Mouse (Mus musculus) heart, postnatal 14 days (tissue): ENCODE measurements at regions not wholly inside any gene's neighbourhood (a gene's known extent, or its start where the extent isn't known, plus 50 kb on each side); places are given as distances from the start of the nearest gene placed in this dataset.
A peak's percentile ranks its signal among the peaks of the same experiment; 100 is the strongest.
"Not testable (repeated sequence)": the region's sequence is repeated elsewhere in the genome, so short reads cannot be mapped to it uniquely, and the experiment has no call there.

Experiments used
- DNase-seq, 2 experiments: peaks; one replicate each; pipeline ENCODE4 v3.0.0; 2021 to 2022
- intact Hi-C: fragments of 180-260 bp; cut with DNase I; formaldehyde crosslinking; loops from one replicate; pipeline ENCODE4 v1.15.1; 2025

DNA sequence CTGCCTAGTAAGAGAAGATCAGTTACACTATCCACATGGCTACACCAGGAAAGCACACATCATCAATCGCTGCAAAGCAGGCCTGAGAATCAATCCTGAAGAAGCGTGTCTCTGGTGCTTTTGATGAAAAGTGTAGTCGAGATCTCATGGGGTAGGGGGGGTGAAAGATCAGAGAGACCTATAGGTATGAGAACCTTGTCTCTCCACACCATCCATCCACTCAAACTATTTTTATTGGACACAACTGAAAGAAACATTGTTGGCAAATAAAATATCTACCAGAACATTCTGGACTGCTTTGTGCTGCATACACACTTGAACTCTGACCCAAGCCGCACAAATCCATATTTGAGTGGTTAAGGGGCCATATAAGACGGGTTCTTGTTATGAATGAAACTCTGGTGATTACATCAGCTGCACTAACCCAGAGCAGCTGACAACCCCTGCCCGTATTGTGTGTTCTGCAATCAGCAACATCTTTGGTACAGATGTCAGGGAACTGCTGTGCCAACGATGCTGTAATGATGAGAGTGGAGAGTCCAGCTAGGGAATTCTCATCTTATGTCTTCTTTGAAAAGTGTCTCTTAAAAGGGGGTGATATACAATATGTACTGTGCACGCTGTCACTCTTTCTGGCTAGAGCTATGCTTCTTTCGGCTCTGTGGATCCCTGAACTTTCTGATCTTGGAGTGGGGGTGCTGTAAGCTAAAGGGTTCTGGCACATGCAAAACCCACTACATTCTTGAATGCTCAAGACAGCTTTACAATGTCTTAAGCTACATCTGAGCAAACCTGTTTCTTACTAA is 145.6 kb upstream of the Nt5e start:
- DNase-seq = no peak
- intact Hi-C loops = no loop called here

DNA sequence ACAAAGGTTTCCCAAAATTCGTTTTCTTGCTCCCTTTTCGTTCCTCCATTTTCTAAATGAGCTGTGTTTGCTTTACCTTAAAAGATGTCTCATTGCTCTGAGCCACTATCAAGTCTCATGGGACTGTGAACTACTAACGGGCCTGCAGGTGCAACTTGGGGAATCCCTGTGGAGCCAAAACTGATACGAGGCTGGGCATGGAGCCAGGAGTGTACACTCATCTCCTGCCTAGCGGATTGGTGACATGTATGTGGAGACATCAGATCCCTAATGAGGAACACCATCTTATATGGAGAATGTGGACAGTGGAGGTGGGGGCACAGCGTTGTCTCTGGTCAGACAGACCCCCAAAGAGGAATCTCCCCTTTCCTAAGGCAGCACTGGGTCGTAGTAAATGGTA is 119.6 kb upstream of the Nt5e start:
- no peak for DNase-seq
- intact Hi-C loops = no loop called here

DNA sequence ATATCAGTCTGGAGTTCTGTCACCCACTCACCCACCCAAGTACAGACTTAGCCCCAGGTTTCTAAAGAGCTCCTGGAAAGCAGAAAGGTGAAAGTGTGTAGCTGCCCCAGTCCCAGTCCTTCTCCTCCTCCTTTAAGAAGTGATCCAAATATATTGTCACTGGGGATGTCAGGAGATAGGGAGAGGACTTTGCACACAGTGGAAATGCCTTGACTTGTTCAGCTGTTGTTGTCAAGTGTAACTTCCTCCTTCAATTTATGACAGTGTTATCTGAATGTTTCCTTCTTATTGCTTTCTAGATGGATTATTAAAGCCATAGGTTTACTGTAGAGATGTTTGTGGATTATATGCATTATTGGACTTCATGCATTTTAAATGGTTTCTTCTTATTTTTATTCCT is 119.0 kb upstream of the Nt5e start:
- intact Hi-C loops = no loop called here
- no peak for DNase-seq

DNA sequence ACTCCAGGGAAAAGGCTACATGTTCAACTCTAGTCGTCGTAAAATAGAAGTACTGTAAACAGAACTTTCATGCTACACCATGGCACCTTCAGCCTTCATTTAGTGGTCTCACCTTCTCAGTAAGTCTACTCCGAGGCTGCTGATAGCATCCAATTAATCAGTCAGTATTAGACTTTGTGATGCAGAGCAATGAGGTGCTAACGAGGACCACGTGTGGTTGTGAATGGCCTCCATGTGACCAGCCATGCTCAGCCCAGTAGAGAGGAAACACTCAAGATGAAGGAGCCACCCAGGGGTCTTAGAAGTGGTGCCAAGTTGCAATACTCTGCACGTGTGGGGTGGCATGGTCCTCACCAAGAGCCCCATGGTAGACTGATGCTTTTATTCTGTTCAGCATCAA is 112.2 kb upstream of the Nt5e start:
- no peak for DNase-seq
- intact Hi-C loops = no loop called here

DNA sequence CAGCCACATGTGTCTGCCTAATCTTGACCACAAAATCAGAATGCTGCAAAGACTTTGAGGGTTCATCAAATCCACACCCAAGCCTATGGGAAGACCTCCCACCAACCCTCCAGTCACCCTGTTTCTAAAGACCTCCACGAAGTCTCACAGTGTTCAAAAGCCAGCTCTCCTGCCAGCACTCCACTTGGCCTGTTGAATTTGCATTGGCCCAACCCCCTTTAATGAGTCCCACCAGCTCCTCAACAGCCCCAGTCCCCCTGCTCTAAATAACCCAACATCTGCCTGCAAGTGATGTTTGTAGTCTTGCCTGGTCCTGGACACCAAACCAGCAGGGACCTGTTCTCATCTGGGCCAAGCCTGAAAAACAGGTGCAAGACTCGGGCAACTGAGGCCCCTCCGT is 106.6 kb upstream of the Nt5e start:
- intact Hi-C loops = loop anchor here (5.0 to 10.0 kb wide), 2 partner anchors 106 to 148 kb away; no protein-coding TSS in a partner anchor
- no peak for DNase-seq

DNA sequence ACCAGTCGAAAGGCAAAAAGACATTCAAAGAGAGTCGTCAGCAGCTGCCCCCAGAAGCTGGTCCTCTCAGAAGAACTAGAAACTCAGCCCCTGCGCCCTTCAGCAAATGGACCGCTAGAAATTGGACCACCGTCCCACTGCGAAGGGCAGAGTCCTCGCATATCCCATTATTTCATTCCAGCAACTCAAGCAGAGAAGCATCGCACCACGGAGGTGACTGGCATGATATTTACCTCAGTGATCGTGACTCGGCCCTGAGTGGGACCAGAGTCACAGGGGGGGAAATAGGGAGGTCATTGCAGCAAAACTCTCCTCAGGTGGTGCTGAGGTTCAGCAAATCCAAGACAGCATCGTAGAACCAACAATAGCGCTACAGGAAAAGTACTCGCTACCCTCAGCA is 105.7 kb upstream of the Nt5e start:
- no peak for DNase-seq
- intact Hi-C loops = loop anchor here (5.0 to 10.0 kb wide), 2 partner anchors 106 to 149 kb away; no protein-coding TSS in a partner anchor

DNA sequence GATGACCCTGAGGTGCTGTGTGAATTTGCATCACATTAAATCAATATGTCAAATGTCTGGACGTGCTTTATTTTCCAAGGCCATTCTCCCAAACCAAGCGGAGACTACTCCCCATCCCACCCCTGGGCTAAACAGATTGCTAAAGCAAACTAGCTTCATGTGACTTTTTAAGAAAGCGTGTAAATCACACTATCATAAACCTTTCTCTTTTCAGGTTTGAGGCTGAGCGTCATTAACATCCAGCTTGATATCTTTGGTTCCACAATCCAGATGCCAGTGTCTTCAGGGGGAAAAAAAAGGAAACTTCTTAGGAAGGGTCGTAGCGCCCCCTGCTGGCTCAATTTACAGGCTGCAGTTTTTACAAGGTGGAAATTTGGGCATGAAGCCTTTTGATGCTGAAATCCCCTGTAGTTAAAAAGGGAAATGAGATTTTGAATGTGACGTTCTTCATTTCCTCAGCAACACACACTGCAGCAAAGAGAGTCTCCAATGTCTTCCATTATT is 105.1 kb upstream of the Nt5e start:
- intact Hi-C loops = loop anchor here (1.0 to 10.0 kb wide), 4 partner anchors 107 to 803 kb away; no protein-coding TSS in a partner anchor

DNA sequence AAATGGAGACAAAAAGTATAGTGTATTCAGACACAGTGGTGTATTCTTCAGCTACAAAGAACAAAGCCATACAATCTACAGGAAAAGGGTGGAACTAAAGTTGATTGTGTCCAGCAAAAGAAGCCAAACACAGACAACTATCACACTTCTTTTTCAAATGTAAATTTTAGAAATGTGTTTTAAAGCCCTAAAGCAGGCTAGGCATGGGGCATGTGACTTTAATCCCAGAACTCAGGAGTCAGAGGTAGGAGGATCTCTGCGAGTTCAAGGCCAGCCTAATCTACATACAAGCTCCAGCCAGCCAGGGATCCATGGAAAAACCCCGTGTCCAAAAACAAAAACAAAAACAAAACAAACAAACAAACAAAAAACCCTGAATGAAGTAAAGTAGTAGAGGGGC is 89.9 kb upstream of the Nt5e start:
- intact Hi-C loops = no loop called here
- DNase-seq = no peak

More for the DNA sequence above, 105.1 kb upstream of the Nt5e start:
- DNase-seq = peak; percentile 67 to 77

DNA sequence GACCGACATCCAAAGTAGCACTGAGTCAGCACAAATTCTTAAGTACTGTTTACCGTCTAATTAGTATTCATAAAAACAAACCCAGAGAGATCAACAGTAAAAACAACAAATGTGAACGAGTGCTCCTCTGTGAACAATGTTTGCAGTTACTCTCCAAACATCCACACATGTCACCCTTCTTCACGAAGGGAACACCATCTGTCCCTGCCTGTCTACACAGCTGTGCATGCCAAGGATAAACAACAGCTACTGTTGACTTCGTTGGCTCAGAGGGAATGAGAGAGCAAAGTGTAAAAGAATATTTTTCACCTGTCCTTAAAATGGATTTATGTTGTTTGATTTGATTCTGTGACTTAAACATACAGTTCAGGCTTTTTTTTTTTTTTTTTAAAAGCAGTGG is 88.7 kb upstream of the Nt5e start:
- intact Hi-C loops = no loop called here
- no peak for DNase-seq

DNA sequence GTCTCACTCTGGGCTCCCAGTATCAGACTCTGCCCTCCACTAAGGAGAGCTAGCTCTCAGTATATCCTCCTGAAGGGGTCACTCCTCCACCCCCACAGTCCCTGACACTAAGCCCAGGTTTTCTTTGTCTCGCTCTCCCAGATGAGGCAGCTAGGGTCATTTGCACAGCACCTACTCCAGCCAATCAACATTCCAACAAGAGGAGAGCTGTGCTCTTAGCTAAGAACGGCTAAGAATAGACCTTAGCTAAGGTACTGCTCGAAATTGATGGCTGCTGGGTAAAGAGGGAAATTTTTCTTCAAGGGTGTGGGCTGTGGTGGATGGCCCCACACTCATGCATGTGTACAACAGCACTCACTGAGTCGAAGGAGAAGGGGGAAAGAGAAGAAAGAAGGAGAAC is 86.3 kb upstream of the Nt5e start:
- intact Hi-C loops = loop anchor here (1.0 to 5.0 kb wide), 3 partner anchors 122 to 302 kb away; no protein-coding TSS in a partner anchor
- DNase-seq = peak in 1 of 2 experiments; percentile 19

DNA sequence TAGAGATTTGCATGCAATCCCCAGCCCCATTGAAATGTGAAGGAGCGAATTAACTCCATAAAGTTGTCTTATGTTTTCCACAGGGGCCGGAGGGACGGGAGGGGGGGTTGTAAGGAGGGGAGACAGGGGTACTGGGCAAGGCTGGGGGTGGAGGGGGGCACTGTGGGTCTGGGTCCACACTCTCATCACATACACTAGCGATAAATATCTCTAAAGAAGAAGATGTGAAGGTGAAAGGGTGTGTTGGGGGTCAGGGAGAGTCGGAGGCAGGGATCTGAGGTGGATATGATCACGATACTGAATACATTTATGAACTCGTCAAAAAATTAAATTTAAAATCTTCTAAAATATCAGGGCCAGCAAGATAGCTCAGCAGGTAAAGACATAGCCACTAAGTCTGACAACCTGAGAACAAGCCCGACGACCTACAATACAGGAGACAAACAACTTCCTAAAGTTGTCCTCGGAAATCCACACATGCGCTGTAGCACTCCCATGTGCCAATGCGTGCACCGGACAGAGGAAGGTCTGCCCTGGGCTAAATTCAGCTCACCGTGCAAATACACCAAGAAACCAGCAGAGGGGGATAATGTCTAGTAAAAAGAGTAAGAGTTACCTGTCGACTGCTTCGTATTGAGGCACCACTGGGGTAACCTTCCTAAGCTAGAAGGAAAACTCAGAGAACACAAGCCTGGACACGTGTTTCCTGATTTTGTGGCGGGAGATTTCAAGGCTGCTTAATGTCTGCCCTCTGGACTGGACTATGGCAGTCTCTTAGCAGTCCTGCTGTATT is 85.6 kb upstream of the Nt5e start:
- peak; percentile 66 to 80 for DNase-seq
- intact Hi-C loops = loop anchor here (1.0 to 5.0 kb wide), 3 partner anchors 121 to 301 kb away; no protein-coding TSS in a partner anchor

DNA sequence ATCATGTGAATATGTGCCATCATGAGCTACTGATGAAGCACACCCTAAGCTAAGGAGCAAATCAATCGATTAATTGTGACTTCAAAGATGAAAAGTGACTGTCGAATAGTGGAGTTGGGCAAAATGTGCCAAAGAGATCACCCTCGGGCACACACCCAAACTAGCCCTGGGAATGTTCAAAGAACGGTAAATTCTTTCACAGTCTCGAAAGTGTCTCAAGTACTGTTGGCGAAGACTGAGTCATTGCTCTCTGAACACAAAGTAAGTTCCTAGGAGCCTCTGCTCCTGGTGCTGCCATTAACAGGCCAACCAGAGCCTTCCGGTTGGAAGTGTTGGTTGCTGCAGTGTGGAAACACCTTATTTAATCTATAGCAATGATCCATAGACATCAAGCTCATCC is 84.5 kb upstream of the Nt5e start:
- intact Hi-C loops = loop anchor here (5.0 kb wide), 1 partner anchor 300 kb away; no protein-coding TSS in a partner anchor
- DNase-seq = no peak

DNA sequence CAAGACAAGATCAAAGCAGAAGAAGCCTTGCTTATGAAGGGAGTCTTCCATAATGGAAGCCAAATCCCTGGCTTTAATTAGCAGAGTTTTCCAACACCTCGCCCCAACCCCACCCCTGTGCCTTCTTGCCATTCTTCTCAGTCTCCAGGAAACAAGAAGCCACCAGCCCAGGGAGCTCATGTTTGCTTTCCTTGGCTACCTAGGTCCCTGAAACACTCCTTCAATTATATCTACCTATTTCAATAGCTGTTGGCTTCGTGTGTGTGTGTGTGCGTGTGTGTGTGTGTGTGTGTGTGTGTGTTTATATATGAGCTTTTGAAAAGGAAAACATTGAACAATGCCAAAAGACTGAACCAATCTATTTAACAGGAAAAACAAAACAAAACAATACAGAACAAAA is 82.5 kb upstream of the Nt5e start:
- no peak for DNase-seq
- intact Hi-C loops = loop anchor here (5.0 kb wide), 1 partner anchor 298 kb away; no protein-coding TSS in a partner anchor

DNA sequence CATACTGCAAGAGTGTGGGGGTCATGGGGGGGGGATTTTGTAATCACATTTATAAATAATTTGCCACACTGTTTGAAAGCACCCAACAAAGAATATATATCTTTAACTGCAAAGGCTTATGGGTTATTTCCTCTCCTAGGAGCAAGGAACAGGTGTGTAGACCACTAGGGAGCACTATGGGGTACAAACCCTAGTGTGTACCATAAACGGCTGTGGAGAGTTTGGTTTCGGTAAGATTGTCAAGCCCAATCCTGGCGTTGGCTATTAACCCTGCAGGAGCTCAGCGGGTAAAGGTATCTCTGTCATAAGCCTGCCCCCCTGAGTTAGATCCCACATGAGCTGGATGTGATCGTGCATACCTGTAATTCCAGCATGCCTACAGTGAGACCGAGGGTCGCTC is 71.0 kb upstream of the Nt5e start:
- intact Hi-C loops = no loop called here
- no peak for DNase-seq

DNA sequence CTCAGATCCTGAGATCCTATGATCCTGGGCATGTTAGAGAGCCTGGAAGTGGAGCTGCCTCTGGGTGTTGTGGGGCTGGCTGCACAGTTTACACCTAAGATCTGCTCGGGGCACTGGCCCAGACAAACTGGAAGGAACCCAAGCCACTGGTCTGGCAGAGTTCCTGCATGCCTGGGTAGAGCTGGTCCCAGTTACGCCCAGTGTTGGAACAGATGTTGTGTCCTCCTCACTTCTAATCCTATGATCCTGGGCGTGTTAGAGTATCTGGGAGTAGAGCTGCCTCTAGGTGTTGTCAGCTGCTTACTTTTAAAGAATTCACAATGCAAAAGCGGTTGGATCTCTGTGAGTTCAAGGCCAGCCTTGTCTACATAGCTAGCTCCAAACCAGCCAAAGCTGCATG is 67.4 kb upstream of the Nt5e start:
- peak; percentile 61 to 82 for DNase-seq
- intact Hi-C loops = no loop called here

DNA sequence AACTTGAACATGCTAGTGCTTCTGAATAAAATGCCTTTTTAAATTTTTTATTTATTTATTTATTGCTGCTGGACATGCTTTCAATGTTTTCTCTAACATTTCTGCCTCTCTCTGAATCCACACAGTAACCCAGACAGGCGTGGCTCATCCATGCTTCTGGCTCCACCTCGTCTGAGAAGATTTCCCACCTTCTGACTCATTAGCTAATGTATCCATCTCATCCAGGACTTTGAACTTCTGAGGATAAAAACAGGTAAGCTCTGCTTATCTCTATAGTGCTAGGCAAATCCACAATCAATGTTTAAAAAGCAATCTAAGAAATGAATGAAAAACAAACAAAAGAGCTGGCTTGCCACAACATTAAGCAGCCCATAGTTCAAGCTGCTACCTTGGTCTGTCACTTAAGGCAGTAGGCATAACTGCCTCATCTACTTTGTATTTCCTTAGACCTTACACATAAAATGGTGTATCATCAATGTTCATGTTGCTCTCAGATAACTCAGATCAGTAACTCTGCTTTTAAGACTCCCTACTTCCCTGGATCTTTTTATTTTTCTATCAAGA is 66.8 kb upstream of the Nt5e start:
- no peak for DNase-seq
- intact Hi-C loops = no loop called here

DNA sequence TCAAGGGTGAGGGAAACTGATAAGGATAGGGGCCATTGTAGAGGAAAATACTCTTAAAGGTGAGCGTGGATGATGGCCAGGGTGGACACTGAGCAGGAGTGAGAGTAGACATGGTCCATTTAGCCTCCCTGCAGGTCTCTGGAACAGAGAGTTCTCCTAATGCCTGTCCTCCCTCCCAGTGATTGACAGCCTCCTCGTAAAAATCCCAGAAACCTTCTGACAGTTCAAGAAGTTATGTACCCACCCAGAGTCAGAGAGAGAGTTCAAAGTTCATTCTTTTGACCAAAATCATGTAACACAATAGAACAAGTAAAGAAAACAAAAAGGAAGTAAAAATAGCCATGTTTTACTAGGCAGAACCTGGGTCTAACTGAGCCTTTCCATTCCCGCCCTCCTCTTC is 64.5 kb upstream of the Nt5e start:
- intact Hi-C loops = no loop called here
- no peak for DNase-seq

DNA sequence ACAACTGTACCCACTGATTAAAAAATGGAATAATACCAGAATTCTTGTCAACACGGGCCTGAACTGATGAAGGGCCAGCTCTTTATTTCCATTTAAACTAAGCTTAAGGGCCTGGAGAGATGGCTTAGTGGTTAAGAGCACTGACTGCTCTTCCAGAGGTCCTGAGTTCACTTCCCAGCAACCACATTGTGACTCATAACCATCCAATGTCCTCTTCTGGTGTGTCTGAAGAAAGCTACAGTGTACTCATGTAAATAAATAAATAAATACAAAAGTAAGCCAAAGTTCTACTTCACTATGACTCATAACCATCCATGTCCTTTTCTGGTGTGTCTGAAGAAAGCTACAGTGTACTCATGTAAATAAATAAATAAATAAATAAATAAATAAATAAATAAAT is 60.7 kb upstream of the Nt5e start:
- DNase-seq, intact Hi-C loops: not testable (repeated sequence)

DNA sequence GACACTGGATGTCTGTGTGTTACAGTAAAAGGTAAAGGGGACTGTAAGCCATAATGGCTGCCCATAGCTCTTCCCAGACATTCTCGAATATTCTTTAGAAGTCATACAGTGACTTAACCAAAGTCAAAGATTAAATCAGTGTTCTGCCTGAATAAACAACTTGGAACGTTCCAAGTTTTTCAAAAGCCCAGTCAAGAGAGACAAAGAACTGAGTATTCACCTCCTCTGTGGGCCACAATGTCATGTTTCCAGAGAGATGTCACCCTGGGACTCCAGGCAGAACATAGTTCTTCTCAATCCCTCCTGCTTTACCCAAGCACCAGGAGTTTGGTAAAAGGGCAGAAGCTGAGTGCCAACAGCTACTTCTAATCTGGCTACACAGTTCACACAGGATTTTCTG is 58.2 kb upstream of the Nt5e start:
- no peak for DNase-seq
- intact Hi-C loops = no loop called here

DNA sequence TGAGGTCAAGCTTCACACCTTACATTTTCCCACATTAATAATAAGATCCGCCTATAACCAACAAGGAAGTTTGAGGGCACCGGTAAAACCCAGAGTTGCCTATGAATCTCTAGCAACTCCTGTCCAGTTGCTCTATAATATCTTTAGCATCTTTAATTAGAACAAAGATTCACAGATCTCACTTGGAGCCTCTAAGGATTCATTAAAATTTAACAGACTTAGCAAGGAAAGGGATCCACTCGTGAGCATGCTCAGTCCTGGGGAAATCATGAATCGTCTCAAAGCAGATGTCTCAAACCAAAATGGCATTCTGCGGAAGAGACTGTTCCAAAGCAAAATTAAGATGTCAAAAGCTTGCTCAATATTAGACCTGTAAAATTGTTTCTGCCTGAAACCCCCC is 57.8 kb upstream of the Nt5e start:
- intact Hi-C loops = no loop called here
- DNase-seq = no peak

DNA sequence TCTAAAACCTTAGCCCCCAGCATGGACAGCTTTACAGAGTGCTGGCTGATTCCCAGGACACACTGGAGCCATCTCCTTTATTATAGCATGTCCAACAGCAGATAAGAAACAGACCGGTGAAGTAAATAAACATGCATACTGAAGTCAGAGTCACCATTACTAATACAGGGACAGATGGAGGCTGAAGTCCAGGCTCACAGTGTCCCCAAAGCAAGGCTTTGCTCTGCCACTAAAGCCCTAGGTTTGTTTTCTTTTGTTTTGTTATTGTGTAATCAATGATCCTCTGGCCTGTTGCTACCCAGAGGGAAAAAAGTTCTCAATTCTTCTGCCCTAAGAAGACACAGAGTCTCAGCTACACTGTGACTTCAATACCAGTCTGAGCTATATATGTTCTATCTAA is 56.2 kb upstream of the Nt5e start:
- intact Hi-C loops = loop anchor here (10.0 kb wide), 1 partner anchor 54 kb away; the partner anchor contains the start of gene Nt5e
- DNase-seq = no peak
